Mouse (Mus musculus) CH12.LX (cell line): Measurements from ENCODE around the gene 6030445D17Rik.

Source experiments
- CHD1 ChIP-seq: IDR thresholded peaks from 2 replicates; pipeline ENCODE4 v1.6.1; 2012; ENCODE audit warnings: low read depth, low read length, improper control_type of control experiment, inconsistent platforms
- CTCF ChIP-seq, 2 experiments: IDR thresholded peaks in 1 of 2; conservative IDR thresholded peaks in 1 of 2; 2 replicates each; pipeline ENCODE4 v1.5.1; 2011 to 2012; ENCODE audit warnings: low read depth in 2 of 2, low read length in 2 of 2, improper control_type of control experiment in 1 of 2, inconsistent platforms in 1 of 2, mild to moderate bottlenecking in 1 of 2, moderate library complexity in 1 of 2
- GABPA ChIP-seq: IDR thresholded peaks from 2 replicates; pipeline ENCODE4 v1.6.1; 2012; ENCODE audit warnings: low read depth, low read length, improper control_type of control experiment, inconsistent platforms; ENCODE audit not compliant: insufficient replicate concordance
- MAZ ChIP-seq: IDR thresholded peaks from 2 replicates; pipeline ENCODE4 v1.6.1; 2012; ENCODE audit warnings: low read depth, mild to moderate bottlenecking, inconsistent platforms, low read length, improper control_type of control experiment, moderate library complexity
- MXI1 ChIP-seq: IDR thresholded peaks from 2 replicates; pipeline ENCODE4 v1.6.1; 2011; ENCODE audit warnings: mild to moderate bottlenecking, low read depth, low read length, improper control_type of control experiment
- NELFE ChIP-seq: IDR thresholded peaks from 2 replicates; pipeline ENCODE4 v1.6.1; 2011; ENCODE audit warnings: low read depth, low read length, improper control_type of control experiment
- NRF1 ChIP-seq: IDR thresholded peaks from 2 replicates; pipeline ENCODE4 v1.6.1; 2014; ENCODE audit warnings: low read depth, mild to moderate bottlenecking, inconsistent platforms, low read length, improper control_type of control experiment, moderate library complexity
- POLR2A ChIP-seq: IDR thresholded peaks from 2 replicates; pipeline ENCODE4 v1.6.1; 2011; ENCODE audit warnings: low read depth, mild to moderate bottlenecking, improper control_type of control experiment, low read length
- POLR2AphosphoS2 ChIP-seq: IDR thresholded peaks from 2 replicates; pipeline ENCODE4 v1.6.1; 2011; ENCODE audit warnings: low read depth, low read length, improper control_type of control experiment
- TCF12 ChIP-seq: IDR thresholded peaks from 2 replicates; pipeline ENCODE4 v1.6.1; 2014; ENCODE audit warnings: low read depth, mild to moderate bottlenecking, inconsistent platforms, low read length, improper control_type of control experiment
- ZKSCAN1 ChIP-seq: IDR thresholded peaks from 2 replicates; pipeline ENCODE4 v1.6.1; 2012; ENCODE audit warnings: low read depth, inconsistent platforms, low read length, improper control_type of control experiment, borderline replicate concordance

DNA sequence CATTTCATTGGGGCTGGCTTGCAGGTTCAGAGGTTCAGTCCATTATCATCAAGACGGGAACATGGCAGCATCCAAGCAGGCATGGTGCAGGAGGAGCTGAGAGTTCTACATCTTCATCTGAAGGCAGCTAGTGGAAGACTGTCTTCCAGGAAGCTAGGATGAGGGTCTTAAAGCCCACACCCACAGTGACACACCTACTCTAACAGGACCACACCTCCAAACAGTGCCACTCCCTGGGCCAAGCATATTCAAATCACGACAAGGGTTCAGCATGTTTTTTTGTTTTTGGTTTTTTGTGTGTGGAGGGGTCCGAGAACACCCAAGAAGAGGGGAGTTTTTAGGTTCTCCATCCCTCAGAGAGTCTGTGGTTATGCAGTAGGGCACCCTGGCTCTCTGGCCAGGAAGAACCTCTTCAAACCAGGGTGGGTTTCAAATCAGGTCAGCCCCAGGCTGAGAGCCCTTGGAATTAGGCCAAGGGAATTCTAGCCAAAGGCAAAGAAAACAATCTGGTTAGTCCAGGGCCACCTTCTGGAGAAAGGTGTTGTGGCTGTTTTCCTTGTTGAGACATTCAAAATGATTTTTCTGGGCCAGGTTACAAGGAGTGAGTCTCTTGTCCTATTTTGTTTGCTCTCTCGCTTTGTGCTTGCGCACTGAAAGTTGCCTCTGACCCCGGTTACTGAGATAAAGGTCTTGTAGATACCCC lies 5.4 kb upstream of the 6030445D17Rik start:
- TF ChIP-seq POLR2A = no peak
- no peak for TF ChIP-seq MAZ
- TF ChIP-seq CTCF (conservative IDR thresholded peaks at IDR 0.05 in 1 of 2, IDR thresholded peaks at IDR 0.05 in 1 of 2; ENCODE audit: low read depth in 2 of 2, low read length in 2 of 2) = no peak
- no peak for TF ChIP-seq MXI1
- TF ChIP-seq TCF12 = no peak
- TF ChIP-seq ZKSCAN1 = no peak
- TF ChIP-seq POLR2AphosphoS2 = no peak
- TF ChIP-seq NELFE = no peak
- TF ChIP-seq CHD1 = no peak
- TF ChIP-seq GABPA = no peak
- no peak for TF ChIP-seq NRF1
